Mouse (Mus musculus) neural tube, embryonic 14.5 days (tissue): Measurements from ENCODE around the gene Pdia5. TPM values are rescaled to one million over a fixed set of nuclear protein-coding genes. Genes with fewer than 3 reads are reported as not detected.
A peak's percentile ranks its signal among the peaks of the same experiment; 100 is the strongest.

Experiments used
- ATAC-seq: fragments of 200-750 bp; cut with Nextera tagmentation; 2 replicates; pipeline ENCODE4 v1.8.0; 2017; ENCODE audit warnings: low read depth, mild to moderate bottlenecking, moderate TSS enrichment, moderate library complexity
- H3K27ac ChIP-seq: fragments of 300-500 bp; sonication (generic); 2 replicates; pipeline ENCODE4 v1.5.1; 2014; ENCODE audit warnings: low read depth, mild to moderate bottlenecking, control low read depth, low read length, moderate library complexity, mixed read lengths
- H3K27me3 ChIP-seq: fragments of 300-500 bp; sonication (generic); 2 replicates; pipeline ENCODE4 v1.6.1; 2014; ENCODE audit warnings: low read length; ENCODE audit not compliant: control insufficient read depth, insufficient read depth
- H3K36me3 ChIP-seq: fragments of 300-500 bp; sonication (generic); 2 replicates; pipeline ENCODE4 v1.6.1; 2014; ENCODE audit warnings: low read length, mixed read lengths; ENCODE audit not compliant: control insufficient read depth, insufficient read depth
- H3K4me1 ChIP-seq: fragments of 300-500 bp; sonication (generic); 2 replicates; pipeline ENCODE4 v1.6.1; 2014; ENCODE audit warnings: low read length; ENCODE audit not compliant: control insufficient read depth, insufficient read depth
- H3K4me2 ChIP-seq: fragments of 300-500 bp; sonication (generic); 2 replicates; pipeline ENCODE4 v1.6.1; 2014; ENCODE audit warnings: mild to moderate bottlenecking, low read depth, low read length, control low read depth
- H3K4me3 ChIP-seq: fragments of 300-500 bp; sonication (generic); 2 replicates; pipeline ENCODE4 v1.5.1; 2014; ENCODE audit warnings: low read depth, low read length, control low read depth, mixed read lengths
- H3K9ac ChIP-seq: fragments of 300-500 bp; sonication (generic); replicated peaks from 2 replicates; pipeline ENCODE4 v1.6.1; 2014; ENCODE audit warnings: low read depth, mild to moderate bottlenecking, control low read depth, low read length, mixed read lengths
- H3K9me3 ChIP-seq: fragments of 300-500 bp; sonication (generic); 2 replicates; pipeline ENCODE4 v1.6.1; 2016; ENCODE audit warnings: low read length; ENCODE audit not compliant: control insufficient read depth
- WGBS: fragments of 180-500 bp; shearing (Covaris S2); extraction: QIAGEN DNeasy Blood & Tissue Kit; methylation state at CpG from one replicate; pipeline ENCODE4 v1.1.7; 2014; 5-methylcytosine and 5-hydroxymethylcytosine counted together
- polyA plus RNA-seq: library from polyadenylated mRNA; unstranded; fragments of >200 nt; fragmentation: Nextera tagmentation; extraction: Ambion mirVana; gene quantifications from 2 replicates; pipeline ENCODE4 v1.2.1, GENCODE M21; 2014

Gene Pdia5
- polyA plus RNA-seq, 1 experiment from 2014 or later = 3.2 TPM

GRCm38 (mm10) chr16:35470983-35471382 is 19.7 kb downstream of the Pdia5 start:
- no peaks in the 10 kb centered on the region for H3K27me3 ChIP-seq
- H3K36me3 ChIP-seq = no peaks in the 10 kb centered on the region
- H3K9me3 ChIP-seq = no peaks in the 10 kb centered on the region
- ATAC-seq = no peak
- H3K9ac ChIP-seq = no peak overlapping the region
- no peak overlapping the region for H3K4me2 ChIP-seq
- H3K4me1 ChIP-seq = no peaks in the 10 kb centered on the region
- H3K4me3 ChIP-seq = no peak overlapping the region
- WGBS = 79% methylated on average over 8 of the region's 8 CpGs
- H3K27ac ChIP-seq = no peak overlapping the region

GRCm38 (mm10) chr16:35470096-35470495 is 20.6 kb downstream of the Pdia5 start:
- no peak overlapping the region for H3K9ac ChIP-seq
- no peak overlapping the region for H3K27ac ChIP-seq
- ATAC-seq = no peak
- no peaks in the 10 kb centered on the region for H3K9me3 ChIP-seq
- H3K4me2 ChIP-seq = no peak overlapping the region
- H3K4me1 ChIP-seq = no peaks in the 10 kb centered on the region
- H3K36me3 ChIP-seq = no peaks in the 10 kb centered on the region
- 76% methylated on average over 8 of the region's 8 CpGs for WGBS
- H3K27me3 ChIP-seq = no peaks in the 10 kb centered on the region
- no peak overlapping the region for H3K4me3 ChIP-seq

GRCm38 (mm10) chr16:35469016-35469415 is 21.7 kb downstream of the Pdia5 start:
- Histone ChIP-seq H3K27me3 (no peaks in the 10 kb centered on the region), H3K27ac (no peak overlapping the region), H3K4me2 (no peak overlapping the region), H3K36me3 (no peaks in the 10 kb centered on the region), H3K4me1 (no peaks in the 10 kb centered on the region), H3K9ac (no peak overlapping the region), H3K9me3 (no peaks in the 10 kb centered on the region), H3K4me3 (no peak overlapping the region)
- WGBS = 76% methylated on average over 6 of the region's 6 CpGs
- ATAC-seq = no peak

GRCm38 (mm10) chr16:35467044-35467443 is 23.6 kb downstream of the Pdia5 start:
- Histone ChIP-seq H3K4me2 (no peak overlapping the region), H3K9me3 (no peaks in the 10 kb centered on the region), H3K36me3 (no peaks in the 10 kb centered on the region), H3K9ac (no peak overlapping the region), H3K27ac (no peak overlapping the region), H3K27me3 (no peaks in the 10 kb centered on the region), H3K4me1 (no peaks in the 10 kb centered on the region), H3K4me3 (no peak overlapping the region)
- 84% methylated on average over 2 of the region's 2 CpGs for WGBS
- ATAC-seq = no peak

GRCm38 (mm10) chr16:35465808-35466351 is 24.8 kb downstream of the Pdia5 start:
- Histone ChIP-seq H3K9ac (no peak overlapping the region), H3K4me1 (no peaks in the 10 kb centered on the region), H3K4me3 (no peak overlapping the region), H3K36me3 (no peaks in the 10 kb centered on the region), H3K27ac (no peak overlapping the region), H3K27me3 (no peaks in the 10 kb centered on the region), H3K9me3 (no peaks in the 10 kb centered on the region), H3K4me2 (no peak overlapping the region)
- WGBS = 74% methylated on average over 4 of the region's 4 CpGs
- no peak for ATAC-seq

DNA sequence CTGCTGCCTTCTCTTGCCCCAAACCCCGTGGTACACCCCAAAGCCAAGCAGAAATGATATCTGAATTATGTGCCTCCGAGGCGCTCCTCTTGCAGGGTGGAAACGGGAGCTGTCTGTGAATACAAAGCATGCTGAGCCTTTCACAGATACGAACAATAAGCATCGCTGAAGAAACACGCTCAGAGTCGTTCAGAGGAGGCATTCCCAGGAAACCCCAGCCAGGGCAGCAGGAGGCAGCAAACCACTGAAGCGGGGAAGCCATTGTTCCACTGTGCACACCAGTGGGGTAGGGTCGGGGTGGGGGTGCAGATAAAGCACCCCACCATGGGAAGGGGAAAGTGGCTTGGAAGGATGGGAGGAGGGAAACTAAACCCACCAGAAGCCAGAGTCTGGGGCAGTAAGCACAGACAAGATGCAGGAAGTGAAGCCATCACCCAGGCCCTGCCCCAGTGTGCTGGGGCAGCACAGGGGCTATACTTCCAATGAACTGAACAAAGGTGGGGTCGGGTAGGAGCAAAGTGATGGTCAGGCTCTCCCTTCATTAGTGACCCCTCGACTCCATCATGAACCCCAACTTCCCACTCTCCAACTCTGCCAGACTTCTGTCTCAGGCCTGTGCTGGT is 25.9 kb downstream of the Pdia5 start:
- 27% methylated on average over 12 of the region's 12 CpGs for WGBS
- H3K9ac ChIP-seq = no peak overlapping the region
- no peaks in the 10 kb centered on the region for H3K36me3 ChIP-seq
- no peaks in the 10 kb centered on the region for H3K27me3 ChIP-seq
- no peak overlapping the region for H3K4me3 ChIP-seq
- no peaks in the 10 kb centered on the region for H3K4me1 ChIP-seq
- no peak overlapping the region for H3K4me2 ChIP-seq
- ATAC-seq = peak; percentile 49; the same call in 1 of the 2 replicates
- no peaks in the 10 kb centered on the region for H3K9me3 ChIP-seq
- H3K27ac ChIP-seq = no peak overlapping the region

- Histone ChIP-seq H3K9ac (no peak overlapping the region), H3K36me3 (no peaks in the 10 kb centered on the region), H3K27me3 (no peaks in the 10 kb centered on the region), H3K27ac (no peak overlapping the region), H3K4me2 (no peak overlapping the region), H3K4me1 (no peaks in the 10 kb centered on the region), H3K9me3 (no peaks in the 10 kb centered on the region), H3K4me3 (no peak overlapping the region)
- no peak for ATAC-seq
- 90% methylated on average over 10 of the region's 10 CpGs for WGBS
Measured at GRCm38 (mm10) chr16:35463708-35464107, 27.0 kb downstream of the Pdia5 start.

- no peaks in the 10 kb centered on the region for H3K27me3 ChIP-seq
- H3K4me2 ChIP-seq = no peak overlapping the region
- ATAC-seq = no peak
- no peaks in the 10 kb centered on the region for H3K36me3 ChIP-seq
- H3K4me1 ChIP-seq = no peaks in the 10 kb centered on the region
- no peak overlapping the region for H3K27ac ChIP-seq
- no peak overlapping the region for H3K4me3 ChIP-seq
- no peaks in the 10 kb centered on the region for H3K9me3 ChIP-seq
- no peak overlapping the region for H3K9ac ChIP-seq
- 88% methylated on average over 7 of the region's 7 CpGs for WGBS
Measured at GRCm38 (mm10) chr16:35462955-35463354, 27.7 kb downstream of the Pdia5 start.

DNA sequence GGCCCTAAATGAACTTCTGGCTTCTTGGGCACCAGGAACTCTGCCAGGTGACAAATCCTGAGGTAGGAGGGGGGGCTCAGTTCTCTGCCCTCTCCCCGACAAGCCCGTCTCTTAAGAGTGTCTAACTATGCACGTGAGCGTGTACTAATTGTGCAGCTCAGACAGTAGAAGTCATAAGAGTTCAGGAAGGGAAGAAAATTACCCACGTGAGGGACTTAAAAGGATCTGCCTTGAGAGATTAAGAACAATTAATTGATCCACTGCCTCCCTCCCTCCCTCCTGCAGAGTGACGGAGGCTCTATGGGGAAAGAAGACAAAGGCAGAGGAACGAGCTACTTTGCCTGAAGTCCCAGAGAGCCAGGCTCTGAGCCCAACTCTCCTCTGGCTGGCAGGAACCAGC is 31.1 kb downstream of the Pdia5 start:
- H3K4me3 ChIP-seq = no peak overlapping the region
- H3K4me1 ChIP-seq = no peaks in the 10 kb centered on the region
- H3K9me3 ChIP-seq = no peaks in the 10 kb centered on the region
- H3K9ac ChIP-seq = no peak overlapping the region
- H3K4me2 ChIP-seq = no peak overlapping the region
- no peaks in the 10 kb centered on the region for H3K27me3 ChIP-seq
- H3K27ac ChIP-seq = no peak overlapping the region
- peaks cover 4% of the 10 kb centered on the region; the same call in 1 of the 2 replicates for H3K36me3 ChIP-seq
- ATAC-seq = peak; percentile 50; the same call in 1 of the 2 replicates
- 47% methylated on average over 7 of the region's 7 CpGs for WGBS
